Mouse (Mus musculus) megakaryocyte, embryonic 14.5 days (primary cell): ENCODE data around the gene Nxnl1.

Source experiments
- FLI1 ChIP-seq: IDR thresholded peaks from 2 replicates; pipeline ENCODE4 v1.6.1; 2012; ENCODE audit warnings: low read length, inconsistent platforms, mixed read lengths
- GATA1 ChIP-seq: IDR thresholded peaks from 3 replicates; pipeline ENCODE4 v1.6.1; 2012; ENCODE audit warnings: mixed read lengths, low read length, inconsistent platforms, borderline replicate concordance

DNA sequence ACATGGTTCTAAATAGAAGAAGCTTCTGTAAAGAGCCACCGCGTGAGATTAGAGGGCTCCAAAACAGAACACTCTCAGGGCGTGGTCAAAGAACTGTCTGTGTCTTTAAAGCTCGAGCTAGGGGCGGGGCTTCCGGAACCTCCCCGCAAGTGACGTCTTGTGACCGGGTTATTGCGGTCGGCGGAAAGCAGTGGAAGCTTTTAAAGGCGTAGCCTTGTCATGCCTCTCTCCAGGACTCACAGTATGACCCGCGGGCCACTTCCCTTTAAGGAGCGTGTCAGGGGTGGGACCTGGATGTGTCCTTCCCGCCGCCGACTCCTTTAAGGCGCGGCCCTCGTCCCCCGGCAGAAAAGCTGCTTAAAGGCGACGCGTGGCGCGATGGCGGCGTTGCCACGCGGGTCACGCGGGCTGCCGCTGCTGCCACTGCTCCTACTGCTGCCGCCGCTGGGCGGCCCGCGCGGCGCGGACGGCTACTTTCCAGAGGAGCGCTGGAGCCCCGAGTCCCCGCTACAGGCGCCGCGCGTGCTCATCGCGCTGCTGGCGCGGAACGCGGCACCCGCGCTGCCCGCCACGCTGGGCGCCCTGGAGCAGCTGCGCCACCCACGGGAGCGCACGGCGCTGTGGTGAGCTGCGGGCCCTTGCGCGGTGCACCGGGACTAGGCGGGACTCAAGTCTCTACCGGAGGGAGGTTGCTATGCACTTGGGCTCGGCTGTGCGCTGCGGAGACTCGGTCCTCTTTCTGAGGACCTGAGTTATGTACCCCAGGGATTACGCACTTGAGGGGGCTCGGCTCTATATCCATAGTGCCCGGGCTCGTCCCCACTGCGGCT, 44.6 kb upstream of the Nxnl1 start, which contains the start of gene Colgalt1:
- TF ChIP-seq GATA1 (no peak), FLI1 (no peak)
